Mouse (Mus musculus) bone marrow macrophage, adult 2 months (primary cell): ENCODE measurements at regions not wholly inside any gene's neighbourhood (a gene's known extent, or its start where the extent isn't known, plus 50 kb on each side); places are given as distances from the start of the nearest gene placed in this dataset.

Experiments used
- H3K27ac ChIP-seq: 2 replicates; pipeline ENCODE4 v1.5.1; 2012; ENCODE audit warnings: low read depth, low read length; ENCODE audit not compliant: insufficient read depth
- H3K4me1 ChIP-seq: 2 replicates; pipeline ENCODE4 v1.6.1; 2012; ENCODE audit warnings: low read length; ENCODE audit not compliant: control insufficient read depth, insufficient read depth
- H3K4me3 ChIP-seq: 2 replicates; pipeline ENCODE4 v1.5.1; 2012; ENCODE audit warnings: mild to moderate bottlenecking, low read length, moderate library complexity; ENCODE audit not compliant: insufficient read depth
- CTCF ChIP-seq: IDR thresholded peaks from 2 replicates; pipeline ENCODE4 v1.5.1; 2012; ENCODE audit warnings: low read depth, mild to moderate bottlenecking, low read length, moderate library complexity
- POLR2A ChIP-seq: IDR thresholded peaks from 2 replicates; pipeline ENCODE4 v1.6.1; 2012; ENCODE audit warnings: mild to moderate bottlenecking, low read depth, low read length, borderline replicate concordance

GRCm38 (mm10) chr9:69705942-69706341 lies 54.8 kb downstream of the Foxb1 start:
- Histone ChIP-seq H3K27ac (no peak overlapping the region), H3K4me3 (no peak overlapping the region), H3K4me1 (no peaks in the 10 kb centered on the region)
- TF ChIP-seq CTCF (no peak), POLR2A (no peak)

GRCm38 (mm10) chr9:69705071-69705470 lies 55.7 kb downstream of the Foxb1 start:
- no peaks in the 10 kb centered on the region for H3K4me1 ChIP-seq
- no peak overlapping the region for H3K27ac ChIP-seq
- H3K4me3 ChIP-seq, result no peak overlapping the region
- TF ChIP-seq POLR2A, result no peak
- TF ChIP-seq CTCF, result no peak

- TF ChIP-seq CTCF, result no peak
- TF ChIP-seq POLR2A, result no peak
- no peak overlapping the region for H3K4me3 ChIP-seq
- no peak overlapping the region for H3K27ac ChIP-seq
- H3K4me1 ChIP-seq, result no peaks in the 10 kb centered on the region
These were observed 57.0 kb downstream of the Foxb1 start for GRCm38 (mm10) chr9:69703731-69704130.

GRCm38 (mm10) chr9:69702156-69702928 lies 58.4 kb downstream of the Foxb1 start:
- Histone ChIP-seq H3K4me1 (no peaks in the 10 kb centered on the region), H3K4me3 (no peak overlapping the region), H3K27ac (no peak overlapping the region)
- TF ChIP-seq CTCF, result no peak
- TF ChIP-seq POLR2A, result no peak

- no peak overlapping the region for H3K27ac ChIP-seq
- TF ChIP-seq CTCF, result no peak
- no peak for TF ChIP-seq POLR2A
- no peak overlapping the region for H3K4me3 ChIP-seq
- no peaks in the 10 kb centered on the region for H3K4me1 ChIP-seq
These were observed 60.0 kb downstream of the Foxb1 start for GRCm38 (mm10) chr9:69700696-69701095.

- H3K27ac ChIP-seq, result no peak overlapping the region
- no peak for TF ChIP-seq CTCF
- TF ChIP-seq POLR2A, result no peak
- no peaks in the 10 kb centered on the region for H3K4me1 ChIP-seq
- no peak overlapping the region for H3K4me3 ChIP-seq
These were observed 69.0 kb downstream of the Foxb1 start for GRCm38 (mm10) chr9:69691756-69692155.

- Histone ChIP-seq H3K27ac (no peak overlapping the region), H3K4me1 (no peaks in the 10 kb centered on the region), H3K4me3 (no peak overlapping the region)
- TF ChIP-seq CTCF (no peak), POLR2A (no peak)
These were observed 73.2 kb downstream of the Foxb1 start for GRCm38 (mm10) chr9:69687349-69688123.

- TF ChIP-seq CTCF (no peak), POLR2A (no peak)
- no peaks in the 10 kb centered on the region for H3K4me1 ChIP-seq
- no peak overlapping the region for H3K27ac ChIP-seq
- H3K4me3 ChIP-seq, result no peak overlapping the region
These were observed 74.0 kb downstream of the Foxb1 start for GRCm38 (mm10) chr9:69686766-69687165.

GRCm38 (mm10) chr9:69685630-69686029 lies 75.1 kb downstream of the Foxb1 start:
- Histone ChIP-seq H3K27ac (no peak overlapping the region), H3K4me1 (no peaks in the 10 kb centered on the region), H3K4me3 (no peak overlapping the region)
- TF ChIP-seq CTCF, result no peak
- TF ChIP-seq POLR2A, result no peak

GRCm38 (mm10) chr9:69681372-69682213 lies 79.1 kb downstream of the Foxb1 start:
- no peak overlapping the region for H3K27ac ChIP-seq
- TF ChIP-seq POLR2A (no peak), CTCF (no peak)
- no peak overlapping the region for H3K4me3 ChIP-seq
- H3K4me1 ChIP-seq, result no peaks in the 10 kb centered on the region
